Mouse (Mus musculus) CD4-positive, CD25-positive, alpha-beta regulatory T cell, adult 4 months (primary cell): ENCODE results near the gene Kif6. TPM values are rescaled to one million over a fixed set of nuclear protein-coding genes. Genes with fewer than 3 reads are reported as not detected.

Experiments
- ATAC-seq: one replicate; pipeline ENCODE4 v1.8.0; 2017
- polyA plus RNA-seq, 2 experiments: library from polyadenylated mRNA; unstranded; fragments of 100-300 nt; shearing (Covaris generic); gene quantifications; one replicate each; pipeline ENCODE4 v1.2.1; 2017

Gene Kif6
- polyA plus RNA-seq, 2 experiments from 2014 or later = not detected

DNA sequence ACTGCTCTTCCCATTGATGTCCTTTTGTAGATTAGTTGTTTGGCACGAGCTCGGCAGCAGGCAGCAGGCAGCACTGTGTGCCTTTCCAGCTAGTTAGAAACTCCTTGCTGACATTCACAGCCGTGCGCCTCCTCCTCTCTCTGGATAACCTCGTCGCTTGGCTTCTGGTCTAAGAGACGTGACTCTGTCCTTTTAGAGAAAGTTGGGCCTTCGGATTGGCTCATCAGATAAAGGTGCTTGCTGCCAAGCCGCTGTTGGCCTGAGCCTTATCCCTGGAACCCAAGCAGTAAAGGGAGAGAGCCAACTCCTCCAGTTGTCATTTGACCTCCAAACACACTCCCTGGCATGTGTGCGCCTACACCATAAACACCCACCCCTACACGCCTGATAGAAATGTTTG, 123.4 kb downstream of the Kif6 start:
- no peak for ATAC-seq

DNA sequence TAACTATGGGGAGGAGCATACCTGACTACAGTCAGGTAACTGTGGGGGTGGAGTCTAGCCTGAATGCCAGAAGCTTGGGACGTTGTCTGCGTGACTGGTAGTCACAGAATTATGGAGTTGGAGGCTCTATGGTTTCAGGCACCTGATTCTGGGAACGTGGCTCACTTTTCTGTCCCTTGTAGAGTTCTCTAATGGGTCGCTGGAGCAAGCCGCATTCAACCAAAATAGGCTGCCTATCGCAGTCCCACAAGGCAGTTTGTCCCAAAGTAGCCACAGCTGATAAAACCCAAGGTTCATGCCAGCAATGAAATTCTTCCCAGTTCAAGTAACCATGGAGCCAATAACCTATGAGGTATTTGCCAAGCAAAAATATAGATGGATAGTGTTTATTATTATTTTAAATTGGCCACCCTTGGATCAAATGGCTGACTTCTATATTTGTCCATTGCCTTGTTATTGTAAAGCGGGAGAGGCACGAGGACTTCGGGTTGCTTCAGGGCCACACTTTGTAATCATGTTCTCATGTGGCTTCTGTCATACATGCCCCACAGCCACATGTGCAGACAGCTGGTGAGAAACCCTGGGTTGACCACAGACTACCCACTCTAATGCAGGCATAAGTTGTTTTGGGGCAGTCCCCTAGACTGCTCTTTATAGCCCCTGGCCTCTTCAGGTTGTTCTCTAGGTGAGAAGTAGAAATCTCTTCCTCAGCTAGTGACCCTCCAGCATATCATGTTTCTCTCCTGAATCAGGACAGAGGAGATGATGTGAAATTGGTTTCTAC, 125.2 kb downstream of the Kif6 start:
- ATAC-seq = no peak

DNA sequence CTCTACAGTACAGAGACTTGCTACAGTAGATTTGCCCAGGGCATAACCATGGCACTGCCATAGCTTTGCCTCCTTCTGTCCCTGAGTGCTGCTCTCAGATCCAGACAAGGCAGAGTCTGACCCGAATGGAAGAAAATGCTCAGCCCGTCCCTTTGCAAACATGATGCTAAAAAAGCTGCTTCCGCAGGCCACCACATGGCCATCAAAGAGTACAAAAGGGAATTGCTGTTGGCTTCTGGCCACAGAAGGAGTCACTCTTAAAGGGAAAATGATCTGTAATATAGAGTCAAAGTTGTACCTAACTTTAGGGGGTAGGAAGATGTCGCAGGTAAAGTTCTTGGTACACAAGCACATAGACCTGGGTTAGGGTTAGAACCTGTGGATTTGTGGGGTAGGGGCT, 126.2 kb downstream of the Kif6 start:
- ATAC-seq = no peak

DNA sequence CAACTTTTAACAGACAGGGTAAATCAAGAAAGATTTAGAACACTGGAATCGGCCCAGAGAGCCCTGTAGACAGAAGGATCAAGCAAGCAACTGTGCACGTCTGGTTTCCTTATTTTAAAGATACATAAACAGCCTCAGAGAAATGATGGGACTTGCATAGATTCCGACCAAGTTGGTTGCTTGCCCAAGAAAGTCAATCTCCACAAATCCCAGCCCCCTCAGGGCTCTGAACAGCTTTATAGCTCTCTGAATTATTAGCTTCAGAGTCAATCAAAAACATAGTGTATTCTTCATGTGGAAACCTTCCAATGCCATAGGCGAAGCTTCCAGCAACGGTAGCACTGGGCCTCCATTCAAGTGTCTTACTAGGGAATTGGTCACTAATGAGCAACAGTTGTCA, 127.0 kb downstream of the Kif6 start:
- ATAC-seq = no peak

DNA sequence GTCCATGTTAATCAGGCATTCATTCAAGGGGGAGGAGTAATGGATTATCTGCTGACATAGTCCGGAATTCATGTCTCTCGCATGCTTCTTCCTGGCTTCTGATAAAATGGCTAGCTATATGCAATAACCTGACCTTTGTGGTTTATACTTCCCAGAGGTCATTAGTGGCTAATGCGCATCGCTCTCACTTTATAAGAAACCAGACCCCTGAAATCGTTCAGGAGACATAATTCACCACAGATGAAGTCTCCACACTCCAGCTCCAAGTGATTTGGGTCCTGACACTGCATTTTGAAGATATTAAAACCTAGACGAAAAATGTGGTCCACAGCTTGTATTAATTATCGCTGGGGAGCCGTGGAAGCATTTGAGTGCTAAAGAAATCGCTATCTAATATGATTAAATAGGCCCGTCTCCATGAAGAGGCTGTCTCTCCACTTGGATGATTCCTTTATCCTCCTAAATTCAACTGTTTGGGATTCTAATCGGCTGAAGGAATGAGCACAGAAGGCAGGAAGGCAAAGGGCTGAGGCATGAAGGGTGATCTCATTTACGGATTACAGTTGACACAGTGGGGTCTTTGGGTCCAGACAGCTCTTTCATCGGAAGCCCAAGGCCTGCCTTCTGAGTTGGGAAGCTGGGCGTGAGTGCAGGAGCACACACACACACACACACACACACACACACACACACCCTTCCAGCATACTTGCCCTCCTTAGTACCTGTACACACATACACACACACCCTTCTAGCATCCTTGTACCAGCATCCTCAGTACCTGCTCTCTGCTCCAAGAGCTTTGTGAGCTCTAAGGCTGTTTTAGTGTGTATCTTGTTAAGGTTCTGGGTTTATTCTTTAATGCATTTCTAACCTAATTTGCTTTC, 128.9 kb downstream of the Kif6 start:
- no peak for ATAC-seq

DNA sequence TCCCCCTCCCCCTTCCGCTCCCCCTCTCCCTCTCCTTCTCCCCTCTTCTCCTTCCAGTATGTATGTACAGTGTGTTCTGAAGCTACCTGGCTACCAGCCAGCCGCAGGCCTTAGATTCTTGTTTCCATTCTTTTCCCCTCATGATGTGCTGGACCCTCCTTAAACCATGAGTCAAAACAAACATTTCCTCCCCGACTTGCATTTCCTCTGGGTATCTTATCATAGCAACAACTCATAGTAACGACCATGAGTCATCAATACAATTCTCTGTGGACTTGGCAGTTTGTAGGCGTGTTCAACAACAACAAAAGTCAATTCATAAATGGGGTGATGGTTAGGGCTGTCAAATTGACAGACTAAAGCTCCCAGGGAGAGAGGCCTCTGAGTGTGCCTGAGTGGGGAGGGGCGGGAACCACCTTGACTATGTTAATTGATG, 136.0 kb downstream of the Kif6 start:
- ATAC-seq = no peak

DNA sequence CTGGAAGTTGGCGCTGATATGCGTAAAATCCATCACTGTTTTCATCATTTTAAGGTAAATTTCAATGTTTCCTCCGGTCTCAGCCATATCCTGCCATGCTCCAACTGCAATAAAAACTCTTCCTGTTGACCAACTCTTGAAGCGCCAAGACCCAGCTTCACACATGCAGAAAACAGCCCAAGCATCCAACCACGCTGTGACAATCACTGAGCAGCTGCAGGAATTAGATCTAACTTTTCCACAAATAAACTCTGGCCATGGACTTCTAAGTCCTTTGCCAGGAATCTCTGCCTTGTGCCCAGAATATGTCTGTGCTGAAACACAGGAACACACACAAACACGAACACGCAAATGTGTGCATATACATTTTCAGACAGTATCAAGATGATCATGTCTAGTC, 138.9 kb downstream of the Kif6 start:
- no peak for ATAC-seq

DNA sequence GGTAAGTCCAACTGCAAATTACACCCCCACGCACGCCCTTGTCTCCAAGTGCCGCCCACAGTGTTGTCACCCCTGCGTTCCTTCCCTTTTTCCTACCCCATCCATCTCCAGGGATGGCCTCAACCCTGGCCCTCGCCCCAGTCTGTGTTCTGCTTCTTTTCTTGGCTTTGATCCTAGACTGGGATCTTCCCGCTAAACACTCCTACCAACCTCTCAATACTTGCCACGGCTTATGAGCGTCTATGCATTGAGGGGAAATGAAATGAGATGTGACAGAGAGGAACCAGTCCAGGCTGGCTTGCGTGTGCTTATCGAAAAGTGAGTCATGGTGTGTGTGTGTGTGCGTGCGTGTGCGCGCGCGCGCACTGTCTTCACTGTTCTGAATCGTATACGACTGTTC, 141.9 kb downstream of the Kif6 start:
- ATAC-seq = no peak

DNA sequence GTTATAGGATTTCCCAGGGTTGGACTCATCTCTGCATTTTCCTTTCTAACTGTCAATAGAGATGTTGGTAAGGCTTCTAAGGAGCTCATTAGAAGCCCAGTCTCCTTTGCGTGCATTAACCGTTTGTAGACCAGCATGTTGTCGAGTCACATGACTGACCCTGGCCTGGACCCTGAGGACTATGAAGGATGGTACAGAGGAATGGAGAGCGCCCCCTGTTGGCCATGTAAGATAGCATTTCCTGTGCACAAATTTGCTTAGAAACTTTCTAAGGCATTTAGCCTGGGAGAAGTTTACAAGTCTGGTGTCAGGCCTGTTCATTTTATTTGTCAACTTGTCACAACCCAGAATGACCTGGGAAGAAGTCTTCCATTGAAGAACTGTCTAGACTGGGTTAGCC, 144.1 kb downstream of the Kif6 start:
- no peak for ATAC-seq

DNA sequence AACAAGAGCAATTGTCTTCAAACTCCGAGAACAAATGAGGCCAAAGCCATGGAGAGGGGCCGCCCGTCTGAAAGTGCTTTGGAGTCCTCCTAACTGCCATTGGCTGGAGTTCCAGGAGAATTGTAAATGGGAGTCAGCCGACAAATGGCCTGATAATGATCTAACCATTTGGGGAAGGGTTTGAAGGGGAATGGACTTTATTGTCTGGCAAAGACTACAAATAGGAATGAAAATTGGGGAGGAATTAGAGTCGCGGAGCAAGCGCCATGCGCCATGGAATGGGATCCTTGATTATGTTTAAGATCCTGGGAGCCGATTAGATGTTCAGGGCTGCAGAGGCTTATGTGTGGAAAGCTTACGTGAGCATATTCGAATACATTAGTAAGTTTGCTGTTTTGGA, 146.3 kb downstream of the Kif6 start:
- no peak for ATAC-seq

DNA sequence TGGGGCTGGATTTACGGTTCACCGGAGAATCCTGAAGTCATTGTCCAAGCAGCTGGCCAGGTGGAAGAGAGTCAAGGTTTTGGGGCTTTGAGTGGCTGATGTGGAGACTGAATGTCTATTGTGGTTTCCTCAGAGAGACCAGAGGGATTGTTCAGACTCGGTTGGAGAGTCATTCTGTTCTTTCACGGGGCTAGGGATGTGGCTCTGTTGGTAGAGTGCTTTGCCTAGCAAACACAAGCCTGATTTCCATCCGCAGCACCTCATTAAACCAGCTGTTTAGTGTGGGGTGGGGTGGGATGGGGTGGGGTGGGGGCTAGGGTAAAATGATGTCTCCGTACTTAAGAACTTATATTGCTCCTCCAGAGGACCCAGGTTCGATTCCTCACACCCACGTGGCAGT, 146.9 kb downstream of the Kif6 start:
- ATAC-seq = no peak

DNA sequence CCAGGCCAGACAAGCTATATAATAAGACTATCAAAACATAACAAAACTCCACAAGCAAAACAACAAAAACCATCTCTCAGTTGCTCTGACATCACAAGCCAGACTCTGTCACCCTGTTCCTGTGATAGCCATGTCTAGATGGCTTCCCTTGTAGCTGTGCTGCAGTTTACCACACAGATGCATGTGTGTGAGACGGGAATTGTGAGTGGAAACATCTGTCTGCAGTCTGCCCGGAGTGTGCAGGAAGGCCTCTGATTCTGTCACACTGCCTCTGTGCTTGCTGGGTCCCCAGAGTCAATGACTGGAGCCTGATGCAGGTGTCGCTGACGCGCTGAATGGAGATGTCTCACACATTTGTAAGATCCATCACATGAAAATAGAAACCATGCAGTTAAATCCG, 150.0 kb downstream of the Kif6 start:
- no peak for ATAC-seq

DNA sequence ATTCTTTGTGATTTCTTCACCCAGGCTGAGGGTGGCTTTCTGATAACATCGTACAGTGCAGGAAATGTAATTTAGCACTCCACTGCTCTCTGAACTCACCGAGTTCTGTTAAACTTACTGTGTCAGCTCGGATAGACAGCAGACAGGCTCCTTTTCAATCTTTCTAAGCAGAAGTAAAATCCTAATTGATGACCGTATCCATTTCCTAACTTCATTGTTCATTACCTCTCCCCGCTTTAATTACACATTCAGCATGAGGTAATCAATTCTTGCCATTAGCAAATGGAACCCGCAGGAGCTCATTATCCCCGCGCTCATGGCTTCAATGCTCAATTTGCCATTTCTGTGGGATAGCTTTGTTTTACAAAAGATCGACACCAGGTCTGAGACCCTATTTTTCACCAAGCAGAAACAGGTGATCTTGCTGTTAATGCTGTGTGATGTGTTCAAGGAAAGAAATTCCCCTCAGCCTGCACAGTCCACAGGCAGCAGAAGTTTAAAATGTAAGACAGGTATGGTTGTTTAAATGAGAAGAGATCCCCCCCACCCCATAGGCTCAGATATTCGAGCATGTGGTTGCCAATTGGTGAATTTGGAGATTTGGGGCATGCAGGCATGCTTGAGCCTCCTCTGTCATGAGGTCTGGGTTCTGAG, 152.9 kb downstream of the Kif6 start:
- no peak for ATAC-seq

DNA sequence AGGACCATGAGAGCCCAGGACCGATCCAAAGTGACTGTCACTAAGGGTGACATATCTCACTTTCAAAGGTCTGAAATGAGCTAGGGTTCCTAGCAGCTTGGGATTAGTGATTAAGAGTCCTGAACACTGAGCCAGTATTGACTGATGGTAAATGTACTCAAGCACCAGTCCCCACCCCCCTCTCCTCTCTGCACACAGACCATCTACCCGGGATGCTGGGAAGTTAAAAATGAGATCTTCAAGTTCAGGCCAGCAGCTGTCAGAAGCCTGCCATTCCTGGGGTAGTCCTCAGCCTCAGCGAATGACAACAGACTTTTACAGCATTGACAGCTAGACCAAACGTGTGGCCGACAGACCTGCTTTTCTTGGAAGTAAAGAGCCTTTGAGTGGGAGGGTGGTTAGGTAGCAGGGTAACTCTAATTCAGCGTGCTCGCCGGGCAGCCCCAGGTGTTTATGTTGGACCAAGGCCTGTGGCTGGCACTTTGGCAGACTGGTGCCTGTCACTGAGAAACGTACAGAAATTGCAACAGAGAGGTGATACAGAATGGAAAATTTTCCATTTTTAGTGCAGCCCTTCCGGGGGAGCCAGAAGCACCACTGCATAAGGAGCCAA, 156.9 kb downstream of the Kif6 start:
- no peak for ATAC-seq

DNA sequence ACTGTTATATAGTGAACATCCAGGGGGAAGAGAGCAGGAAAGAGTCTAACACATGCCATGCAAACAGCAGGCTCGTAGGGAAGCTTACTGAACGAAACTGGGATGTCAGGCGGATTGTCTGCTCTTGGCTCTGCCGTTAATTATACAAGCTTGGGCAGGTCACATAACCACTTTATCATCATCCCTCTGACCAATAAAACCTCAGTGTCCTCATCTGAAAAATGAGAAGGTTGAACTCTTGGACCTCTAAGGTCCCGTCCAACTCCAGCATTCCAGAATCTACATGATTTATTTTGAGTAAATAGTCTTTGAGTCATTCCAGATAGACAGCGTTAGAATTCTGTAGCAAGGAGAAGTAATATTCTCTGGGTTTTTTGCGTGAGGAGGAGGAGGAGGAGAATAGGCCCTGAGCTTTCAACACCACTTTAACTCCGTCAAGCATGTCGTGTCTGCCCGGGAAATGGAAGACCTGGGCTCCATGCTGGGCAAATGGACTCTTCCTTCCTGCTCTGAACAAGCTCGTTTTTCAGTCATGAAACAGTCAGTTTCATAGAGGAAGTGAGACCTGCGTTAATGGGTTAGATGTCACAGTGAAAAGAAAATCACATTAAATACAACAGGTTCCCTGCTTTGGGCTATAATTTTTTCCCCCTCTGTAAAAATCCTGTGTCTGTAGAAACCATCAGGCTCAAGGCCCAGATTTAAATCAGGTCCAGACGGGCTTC, 162.3 kb downstream of the Kif6 start:
- ATAC-seq = no peak

DNA sequence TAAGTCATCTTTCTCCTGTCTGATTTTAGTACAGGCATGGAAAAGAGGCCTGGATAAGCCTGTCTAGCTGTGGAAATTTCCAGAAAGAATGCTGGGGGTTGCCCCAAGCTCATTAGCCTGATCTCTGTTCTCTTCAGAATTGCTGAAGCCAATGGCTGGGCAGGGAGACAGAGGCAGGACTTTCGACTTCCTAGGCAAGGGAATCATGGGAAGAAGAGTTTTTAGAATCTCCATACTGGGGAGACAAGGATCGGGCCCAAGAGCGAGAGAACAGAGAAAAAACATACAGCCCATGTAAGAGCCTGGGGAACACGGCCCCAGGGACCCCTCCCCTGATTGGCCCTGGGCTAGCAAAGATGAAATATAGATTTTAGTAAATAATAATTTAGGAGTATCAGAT, 164.1 kb downstream of the Kif6 start:
- ATAC-seq = no peak

DNA sequence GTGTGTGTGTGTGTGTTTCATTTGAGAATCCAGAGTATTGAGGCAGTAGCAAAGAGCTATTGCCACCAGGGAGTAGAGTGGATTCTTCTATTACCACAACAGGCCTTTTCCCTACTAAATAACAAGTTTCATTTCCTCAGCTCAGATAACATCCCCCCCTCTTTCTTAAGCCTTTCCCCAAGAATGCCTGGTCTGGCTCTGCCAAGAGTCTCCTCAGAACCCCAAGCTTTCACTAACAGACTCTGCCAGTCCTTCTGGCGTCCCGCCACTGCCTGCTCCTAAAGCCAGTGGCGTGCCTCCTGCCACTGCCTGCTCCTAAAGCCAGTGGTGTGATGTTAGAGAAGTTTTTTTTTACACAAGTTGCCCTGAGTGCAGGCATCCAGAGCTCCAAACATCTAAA, 164.6 kb downstream of the Kif6 start:
- no peak for ATAC-seq

DNA sequence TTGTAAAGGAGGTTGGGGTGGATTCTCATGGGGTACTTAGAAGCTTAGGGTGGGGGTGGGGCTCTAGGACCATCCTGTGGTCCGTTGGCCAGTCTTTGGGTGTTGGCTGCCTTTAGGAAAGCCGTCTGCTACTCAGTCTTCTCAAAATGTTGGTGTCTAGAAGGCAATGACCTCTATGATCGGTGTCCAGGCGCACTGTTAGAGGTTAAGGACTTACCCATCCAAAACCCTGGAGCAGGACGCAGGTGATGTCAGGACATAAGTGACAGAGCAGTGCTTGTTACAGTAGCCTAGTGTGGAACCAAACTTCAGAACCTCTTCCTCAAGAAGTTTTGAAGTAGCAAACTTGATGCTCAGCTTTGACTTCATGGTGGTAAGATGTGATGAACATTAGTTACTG, 170.9 kb downstream of the Kif6 start:
- no peak for ATAC-seq

DNA sequence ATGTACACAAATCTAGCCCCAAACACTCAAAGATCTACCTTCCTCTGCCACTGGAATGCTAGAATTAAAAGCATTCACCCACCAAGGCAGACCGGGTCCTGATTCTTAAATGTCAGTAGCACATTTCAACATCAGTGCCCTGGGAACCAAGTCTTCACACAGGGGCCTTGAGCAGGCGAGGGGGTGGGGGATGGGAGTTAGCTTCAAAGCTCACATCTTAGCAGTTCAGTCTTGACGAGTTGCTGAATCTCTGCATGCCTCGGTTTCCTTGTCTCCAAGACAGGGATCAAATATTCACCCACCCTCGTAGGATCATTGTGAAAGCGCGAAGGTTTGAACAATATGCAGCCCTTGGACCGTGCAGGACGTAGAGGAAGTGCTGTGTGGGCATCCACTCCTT, 172.4 kb downstream of the Kif6 start:
- no peak for ATAC-seq

DNA sequence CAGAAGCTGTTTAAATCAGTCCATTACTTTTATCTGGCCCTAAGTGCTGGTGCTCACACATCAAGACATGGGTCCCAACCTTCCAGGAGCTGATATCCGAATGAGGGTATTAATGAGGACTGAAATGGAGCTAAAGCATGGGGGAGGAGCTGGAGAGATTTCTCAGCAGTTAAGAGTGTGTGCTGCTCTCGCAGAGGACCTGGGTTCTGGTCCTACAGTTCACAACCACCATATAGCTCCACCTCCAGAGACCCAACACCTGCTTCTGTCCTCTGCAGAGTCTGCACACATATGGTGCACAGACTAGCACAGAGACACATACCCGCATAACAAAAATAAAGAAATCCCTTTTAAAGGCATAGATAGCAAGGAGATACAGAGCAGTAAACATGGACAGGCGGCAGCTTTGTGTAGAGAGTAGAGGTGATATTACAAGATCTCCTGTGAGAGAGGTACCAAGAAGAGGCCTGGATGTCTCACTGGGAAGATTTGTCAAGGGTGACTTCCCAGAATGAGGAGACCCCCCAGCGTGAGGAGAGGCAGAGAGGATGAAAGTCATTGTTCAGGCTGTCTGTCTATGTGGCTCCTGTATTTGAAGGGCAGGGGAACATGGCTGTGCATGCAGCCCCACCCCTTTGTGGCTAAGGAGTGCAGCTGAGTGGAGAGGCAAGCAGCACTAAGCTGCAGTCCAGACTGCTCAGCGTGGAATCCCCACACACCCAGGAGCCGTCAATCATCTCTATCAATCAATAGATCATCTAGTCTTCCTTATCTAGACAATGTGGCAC, 173.4 kb downstream of the Kif6 start:
- no peak for ATAC-seq

DNA sequence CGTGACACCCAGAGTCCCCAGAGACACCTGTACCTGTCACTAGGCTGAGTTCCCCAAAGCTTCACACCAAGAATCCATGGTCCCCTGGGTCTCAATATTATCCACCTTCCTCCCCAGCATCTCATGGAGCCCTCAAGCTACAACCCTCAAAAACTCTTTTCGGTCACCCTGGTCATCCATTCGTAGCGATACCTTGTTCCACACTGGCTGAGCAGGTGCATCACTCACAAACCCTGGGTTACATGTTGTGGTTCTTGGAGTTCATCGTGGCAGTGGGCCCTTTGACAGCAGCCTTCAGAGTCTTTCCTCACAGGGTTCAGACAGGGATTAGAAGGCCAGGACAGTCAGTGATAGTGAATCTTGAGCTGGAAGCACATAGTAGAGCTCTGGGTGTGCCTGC, 176.6 kb downstream of the Kif6 start:
- ATAC-seq = no peak
